Mouse (Mus musculus): Measurements from ENCODE around the gene Fam228b. TPM values are rescaled to one million over a fixed set of nuclear protein-coding genes. Genes with fewer than 3 reads are reported as not detected.
"Not testable (repeated sequence)": the region's sequence is repeated elsewhere in the genome, so short reads cannot be mapped to it uniquely, and the experiment has no call there.

Fam228b gene
- polyA plus RNA-seq (2016; fragmentation: Nextera tagmentation; extraction: Ambion mirVana), result 2.6 and 3.3 TPM in 2 replicates

GRCm38 (mm10) chr12:4768492-4769332, at the start of gene Fam228b, which contains the start of gene Pfn4:
TSS of gene Fam228b (minus strand) at chr12:4769267.
TSS of gene Pfn4 (plus strand) at chr12:4769022.
- Histone ChIP-seq H3K36me3 (no peaks in the 10 kb centered on the region), H3K9me3 (replicated peaks) (no peaks in the 10 kb centered on the region), H3K4me3 (peak within 1 kb of the TSS; percentile 65), H3K27me3 (ENCODE audit: low read depth, poor library complexity, severe bottlenecking) (no peaks in the 10 kb centered on the region), H3K4me1 (peaks cover 5% of the 10 kb centered on the region), H3K27ac (replicated peaks) (peak within 1 kb of the TSS; percentile 95)
- WGBS, result 5% methylated on average over 61 of the region's 61 CpGs
- peak; percentile 96 for DNase-seq (ENCODE audit: low spot score)

GRCm38 (mm10) chr12:4817361-4818101, 48.5 kb upstream of the Fam228b start, which contains the start of gene Sf3b6:
TSS of gene Sf3b6 (plus strand) at chr12:4817544.
- under 1% methylated on average over 49 of the region's 49 CpGs for WGBS
- no peaks in the 10 kb centered on the region for H3K27me3 ChIP-seq (ENCODE audit: low read depth, poor library complexity, severe bottlenecking)
- H3K9me3 ChIP-seq (replicated peaks), result no peaks in the 10 kb centered on the region
- peak; percentile 99 for DNase-seq (ENCODE audit: low spot score)
- peak within 1 kb of the TSS; percentile 88 for H3K4me3 ChIP-seq
- peaks cover 27% of the 10 kb centered on the region for H3K36me3 ChIP-seq
- peak within 1 kb of the TSS; percentile 87 for H3K27ac ChIP-seq (replicated peaks)
- peaks cover 23% of the 10 kb centered on the region for H3K4me1 ChIP-seq

GRCm38 (mm10) chr12:4816680-4817360, 47.8 kb upstream of the Fam228b start:
- no peaks in the 10 kb centered on the region for H3K9me3 ChIP-seq (replicated peaks)
- no peak for DNase-seq (ENCODE audit: low spot score)
- peak overlapping the region; percentile 87 for H3K27ac ChIP-seq (replicated peaks)
- 13% methylated on average over 24 of the region's 24 CpGs for WGBS
- no peaks in the 10 kb centered on the region for H3K27me3 ChIP-seq (ENCODE audit: low read depth, poor library complexity, severe bottlenecking)
- peaks cover 23% of the 10 kb centered on the region for H3K4me1 ChIP-seq
- H3K4me3 ChIP-seq, result peak overlapping the region; percentile 88
- peaks cover 20% of the 10 kb centered on the region for H3K36me3 ChIP-seq

- no peaks in the 10 kb centered on the region for H3K36me3 ChIP-seq
- no peak overlapping the region for H3K4me3 ChIP-seq
- no peak for DNase-seq (ENCODE audit: low spot score)
- H3K27me3 ChIP-seq (ENCODE audit: low read depth, poor library complexity, severe bottlenecking), result no peaks in the 10 kb centered on the region
- H3K27ac ChIP-seq (replicated peaks), result no peak overlapping the region
- WGBS, result 87% methylated on average over 4 of the region's 4 CpGs
- 0 out of 2 replicates have a peak, but pooled peaks cover 3% of the 10 kb centered on the region for H3K9me3 ChIP-seq (replicated peaks)
- peaks cover 15% of the 10 kb centered on the region for H3K4me1 ChIP-seq
These were observed 44.6 kb upstream of the Fam228b start for GRCm38 (mm10) chr12:4813636-4814035.

- no peak overlapping the region for H3K27ac ChIP-seq (replicated peaks)
- DNase-seq (ENCODE audit: low spot score), result no peak
- H3K36me3 ChIP-seq, result no peaks in the 10 kb centered on the region
- H3K4me1 ChIP-seq, result peaks cover 4% of the 10 kb centered on the region
- no peak overlapping the region for H3K4me3 ChIP-seq
- WGBS, result 76% methylated on average over 3 of the region's 3 CpGs
- H3K9me3 ChIP-seq (replicated peaks), result 0 out of 2 replicates have a peak, but pooled peaks cover 3% of the 10 kb centered on the region
- no peaks in the 10 kb centered on the region for H3K27me3 ChIP-seq (ENCODE audit: low read depth, poor library complexity, severe bottlenecking)
These were observed 42.6 kb upstream of the Fam228b start for GRCm38 (mm10) chr12:4811705-4812104.

- H3K36me3 ChIP-seq, result no peaks in the 10 kb centered on the region
- no peak overlapping the region for H3K27ac ChIP-seq (replicated peaks)
- DNase-seq (ENCODE audit: low spot score), result no peak
- H3K4me3 ChIP-seq, result no peak overlapping the region
- 0 out of 2 replicates have a peak, but pooled peaks cover 3% of the 10 kb centered on the region for H3K9me3 ChIP-seq (replicated peaks)
- H3K27me3 ChIP-seq (ENCODE audit: low read depth, poor library complexity, severe bottlenecking), result no peaks in the 10 kb centered on the region
- no peaks in the 10 kb centered on the region for H3K4me1 ChIP-seq
- WGBS, result 81% methylated on average over 4 of the region's 4 CpGs
These were observed 42.0 kb upstream of the Fam228b start for GRCm38 (mm10) chr12:4811036-4811435.

GRCm38 (mm10) chr12:4797471-4797870, 28.4 kb upstream of the Fam228b start:
- H3K4me3 ChIP-seq; DNase-seq (ENCODE audit: low spot score); H3K27ac ChIP-seq (replicated peaks); H3K9me3 ChIP-seq (replicated peaks); H3K36me3 ChIP-seq; H3K27me3 ChIP-seq (ENCODE audit: low read depth, poor library complexity, severe bottlenecking); H3K4me1 ChIP-seq: not testable (repeated sequence)
- 80% methylated on average over 6 of the region's 6 CpGs for WGBS

GRCm38 (mm10) chr12:4793718-4794117, 24.7 kb upstream of the Fam228b start:
- Histone ChIP-seq H3K9me3 (replicated peaks) (no peaks in the 10 kb centered on the region), H3K4me3 (no peak overlapping the region), H3K36me3 (no peaks in the 10 kb centered on the region), H3K4me1 (no peaks in the 10 kb centered on the region), H3K27ac (replicated peaks) (no peak overlapping the region), H3K27me3 (ENCODE audit: low read depth, poor library complexity, severe bottlenecking) (no peaks in the 10 kb centered on the region)
- WGBS, result 75% methylated on average over 1 of the region's 1 CpGs
- DNase-seq (ENCODE audit: low spot score), result no peak

GRCm38 (mm10) chr12:4788128-4788527, 19.1 kb upstream of the Fam228b start:
- not testable (repeated sequence) for H3K27ac ChIP-seq (replicated peaks); H3K4me3 ChIP-seq; H3K4me1 ChIP-seq; H3K9me3 ChIP-seq (replicated peaks); H3K36me3 ChIP-seq; H3K27me3 ChIP-seq (ENCODE audit: low read depth, poor library complexity, severe bottlenecking); DNase-seq (ENCODE audit: low spot score)
- WGBS, result 93% methylated on average over 25 of the region's 25 CpGs

GRCm38 (mm10) chr12:4784466-4784865, 15.4 kb upstream of the Fam228b start:
- 79% methylated on average over 2 of the region's 2 CpGs for WGBS
- Histone ChIP-seq H3K4me1 (no peaks in the 10 kb centered on the region), H3K36me3 (no peaks in the 10 kb centered on the region), H3K4me3 (no peak overlapping the region), H3K27me3 (ENCODE audit: low read depth, poor library complexity, severe bottlenecking) (no peaks in the 10 kb centered on the region), H3K9me3 (replicated peaks) (no peaks in the 10 kb centered on the region), H3K27ac (replicated peaks) (no peak overlapping the region)
- no peak for DNase-seq (ENCODE audit: low spot score)

GRCm38 (mm10) chr12:4783598-4783997, 14.5 kb upstream of the Fam228b start:
- no peak overlapping the region for H3K4me3 ChIP-seq
- DNase-seq (ENCODE audit: low spot score), result no peak
- H3K36me3 ChIP-seq, result no peaks in the 10 kb centered on the region
- WGBS, result 57% methylated on average over 5 of the region's 5 CpGs
- H3K27ac ChIP-seq (replicated peaks), result no peak overlapping the region
- H3K4me1 ChIP-seq, result no peaks in the 10 kb centered on the region
- H3K9me3 ChIP-seq (replicated peaks), result no peaks in the 10 kb centered on the region
- no peaks in the 10 kb centered on the region for H3K27me3 ChIP-seq (ENCODE audit: low read depth, poor library complexity, severe bottlenecking)

- H3K9me3 ChIP-seq (replicated peaks); DNase-seq (ENCODE audit: low spot score); H3K4me1 ChIP-seq; H3K27ac ChIP-seq (replicated peaks); H3K27me3 ChIP-seq (ENCODE audit: low read depth, poor library complexity, severe bottlenecking); H3K4me3 ChIP-seq; H3K36me3 ChIP-seq: not testable (repeated sequence)
- WGBS, result 92% methylated on average over 9 of the region's 9 CpGs
These were observed 12.8 kb upstream of the Fam228b start for GRCm38 (mm10) chr12:4781725-4782404.

All from midbrain, embryonic 10.5 days (tissue).